Mouse (Mus musculus) spleen, adult 18-20 months (tissue): ENCODE data around the gene CK137956.

Experiments
- DNase-seq, 2 experiments: peaks; one replicate each; pipeline ENCODE4 v3.0.0; 2022; ENCODE audit warnings: mixed read lengths in 2 of 2

Gene CK137956

DNA sequence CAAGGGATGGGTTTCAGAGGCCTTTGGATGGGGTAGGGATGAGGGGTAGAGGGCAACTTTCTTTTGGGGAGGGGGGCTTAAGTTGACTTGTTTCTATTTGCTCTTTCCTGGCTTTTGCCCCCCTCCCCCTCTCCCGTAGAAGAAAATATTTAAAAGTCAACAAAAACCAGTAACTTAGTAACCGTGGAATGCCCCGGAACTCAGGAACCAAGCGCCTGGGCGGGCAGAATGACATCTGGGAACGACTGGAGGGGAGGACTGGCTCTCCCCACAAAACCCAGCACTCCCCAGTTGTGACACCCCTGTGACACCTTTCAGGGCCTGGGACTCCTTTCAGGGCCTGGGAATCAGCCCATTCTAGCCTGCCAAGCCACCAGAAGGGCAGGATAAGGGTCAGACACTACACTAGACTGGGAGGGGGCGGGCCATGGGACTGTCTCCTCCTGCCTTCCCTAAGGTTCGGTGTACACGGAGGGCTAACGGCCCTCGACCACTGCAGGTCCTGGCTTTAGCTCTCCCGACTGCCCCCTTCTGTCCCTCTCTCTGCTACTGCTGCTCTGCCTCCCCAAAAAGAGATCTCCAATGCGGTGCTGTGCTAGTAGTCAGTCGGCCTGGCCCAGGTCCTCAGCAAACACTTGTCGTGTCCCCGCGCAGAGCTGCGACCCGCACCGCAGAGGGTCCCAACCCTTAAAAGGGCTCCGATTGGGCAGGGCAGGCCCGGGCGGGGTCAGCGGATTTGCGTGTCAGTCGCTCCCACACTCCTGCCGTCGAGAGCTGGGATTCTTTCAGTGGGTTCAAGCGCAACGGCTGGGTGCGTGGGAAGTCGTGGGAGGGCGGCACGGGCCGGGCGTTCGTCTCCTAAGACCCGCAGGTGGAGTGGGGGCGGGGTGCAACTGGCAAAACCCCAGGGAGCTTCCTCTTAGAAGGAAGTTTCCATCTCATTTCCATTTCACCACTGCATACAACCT lies at the start of gene CK137956:
Gene CK137956, minus strand, starts transcription at position 51 of the 968 bp plus-strand sequence.
- DNase-seq = no peak

DNA sequence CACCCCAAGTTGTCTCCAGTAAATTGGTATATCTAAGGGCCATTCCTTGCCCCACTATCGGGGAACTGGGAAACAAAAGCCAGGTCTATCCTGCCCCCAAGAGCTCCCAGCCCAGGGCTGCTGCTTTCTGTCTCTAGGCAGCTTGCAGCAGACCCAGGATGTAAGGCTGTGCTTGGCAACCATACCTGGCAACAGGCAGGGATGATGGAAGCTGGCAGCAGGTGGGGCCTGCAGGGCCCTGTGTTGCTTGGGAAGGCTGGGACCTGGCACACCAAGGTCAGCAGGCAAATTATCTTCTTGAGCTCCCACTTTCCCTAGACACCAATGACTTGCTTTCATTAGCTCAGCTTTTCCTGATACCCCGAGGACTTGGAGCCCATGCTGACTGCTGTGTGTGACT lies 48.7 kb upstream of the CK137956 start:
- DNase-seq = no peak

DNA sequence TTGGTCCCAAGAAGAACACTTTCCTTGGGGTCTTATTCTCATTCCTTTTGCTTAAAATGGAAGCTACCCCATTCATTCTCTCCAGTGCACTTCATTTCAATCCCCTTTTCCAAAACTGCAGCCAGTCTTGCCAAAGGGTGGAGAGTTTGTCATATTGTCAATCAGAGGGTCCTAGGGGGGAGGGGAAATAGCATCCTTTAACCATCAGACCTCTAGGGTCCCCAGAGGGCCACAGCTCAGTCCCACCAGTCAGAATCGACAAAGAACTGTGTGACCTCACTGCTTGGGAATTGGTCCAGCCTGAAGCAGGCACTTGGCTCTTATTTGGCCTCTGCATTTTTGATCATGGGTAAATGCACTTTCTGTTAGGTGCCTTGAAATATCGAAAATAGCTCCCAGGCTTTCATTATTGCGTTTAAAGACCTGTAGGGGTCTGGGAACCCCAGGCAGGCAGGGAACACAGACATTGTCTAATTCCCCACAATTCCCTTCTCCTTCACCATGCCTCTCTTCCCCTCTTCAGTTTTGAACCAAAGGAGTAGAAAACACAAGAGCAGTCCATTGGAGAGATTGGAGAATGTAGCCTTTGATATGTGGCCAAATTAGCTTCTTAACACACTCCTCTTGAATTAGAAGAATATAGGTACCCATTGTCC lies 34.2 kb upstream of the CK137956 start:
- no peak for DNase-seq

DNA sequence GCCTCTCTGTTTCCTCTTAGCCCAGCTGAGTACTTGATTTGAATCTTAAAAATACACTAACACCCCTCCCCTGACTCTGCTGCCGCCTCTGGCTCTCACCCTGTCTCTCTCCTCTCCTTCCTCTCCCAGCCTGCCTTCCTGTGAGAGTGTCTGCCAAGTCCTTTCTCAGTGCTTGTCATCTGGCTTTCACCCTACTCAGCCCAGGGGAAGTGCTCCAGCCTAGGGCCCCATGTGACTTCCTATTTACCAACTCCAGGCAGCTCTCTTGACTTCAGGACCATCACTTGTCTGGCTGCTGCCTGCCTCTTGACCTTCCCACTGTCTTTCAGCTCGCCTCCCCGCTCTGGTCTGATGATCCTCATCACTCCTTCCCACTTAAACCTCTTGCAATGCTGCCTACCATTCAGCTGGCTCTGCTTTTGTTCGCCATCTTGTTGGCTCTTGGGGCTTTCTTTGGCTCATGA lies 31.9 kb upstream of the CK137956 start:
- DNase-seq = no peak

DNA sequence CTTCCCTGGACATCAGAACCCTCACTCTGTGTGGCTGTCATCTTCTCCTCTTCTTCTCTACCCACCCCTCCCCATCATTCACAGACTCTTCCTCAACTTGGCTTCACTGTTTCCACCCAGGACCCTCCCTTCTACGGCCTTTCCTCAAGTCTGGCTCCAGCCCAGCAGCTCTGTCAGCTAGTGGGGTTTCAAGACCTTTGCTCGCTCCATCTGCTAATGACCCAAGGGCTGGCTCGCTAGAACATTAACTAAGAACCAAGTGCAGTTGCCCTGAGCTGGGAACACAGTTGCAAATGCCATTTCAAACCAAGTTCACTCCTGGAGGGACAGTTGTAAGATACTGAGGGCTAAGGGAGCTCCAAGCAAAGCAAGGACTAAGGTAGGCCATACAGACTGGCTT lies 28.5 kb upstream of the CK137956 start:
- no peak for DNase-seq

DNA sequence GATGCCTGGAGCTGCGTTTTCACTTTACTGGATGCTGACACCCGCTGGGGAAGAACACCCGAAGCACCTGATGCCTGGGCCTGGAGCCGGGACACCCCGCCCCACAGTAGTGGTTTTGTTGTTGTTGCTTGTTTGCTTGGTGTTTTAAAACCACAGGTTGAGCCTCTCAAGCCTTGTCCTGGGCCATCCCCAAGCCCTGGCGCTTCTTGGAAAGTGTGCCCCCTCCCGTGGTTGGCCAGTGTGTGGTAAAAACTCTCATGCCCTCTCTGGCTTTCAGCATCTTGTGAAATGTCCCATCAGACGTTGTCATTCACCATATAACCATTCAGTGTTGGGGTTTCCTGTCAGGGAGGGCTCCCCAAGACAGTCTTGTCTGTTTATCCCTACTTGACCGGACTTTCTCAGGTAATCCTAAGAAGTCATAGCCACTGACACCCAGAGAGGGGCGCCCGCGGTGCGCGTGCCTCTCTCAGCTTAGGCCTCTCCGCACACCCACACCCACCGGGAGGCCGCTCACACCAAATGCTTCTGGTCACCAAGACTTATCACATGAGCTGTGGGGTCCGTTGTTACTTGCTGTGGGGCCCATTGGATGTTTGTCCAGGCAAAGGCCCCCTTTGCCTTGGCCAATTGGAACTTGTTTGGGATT lies 18.7 kb upstream of the CK137956 start:
- no peak for DNase-seq

DNA sequence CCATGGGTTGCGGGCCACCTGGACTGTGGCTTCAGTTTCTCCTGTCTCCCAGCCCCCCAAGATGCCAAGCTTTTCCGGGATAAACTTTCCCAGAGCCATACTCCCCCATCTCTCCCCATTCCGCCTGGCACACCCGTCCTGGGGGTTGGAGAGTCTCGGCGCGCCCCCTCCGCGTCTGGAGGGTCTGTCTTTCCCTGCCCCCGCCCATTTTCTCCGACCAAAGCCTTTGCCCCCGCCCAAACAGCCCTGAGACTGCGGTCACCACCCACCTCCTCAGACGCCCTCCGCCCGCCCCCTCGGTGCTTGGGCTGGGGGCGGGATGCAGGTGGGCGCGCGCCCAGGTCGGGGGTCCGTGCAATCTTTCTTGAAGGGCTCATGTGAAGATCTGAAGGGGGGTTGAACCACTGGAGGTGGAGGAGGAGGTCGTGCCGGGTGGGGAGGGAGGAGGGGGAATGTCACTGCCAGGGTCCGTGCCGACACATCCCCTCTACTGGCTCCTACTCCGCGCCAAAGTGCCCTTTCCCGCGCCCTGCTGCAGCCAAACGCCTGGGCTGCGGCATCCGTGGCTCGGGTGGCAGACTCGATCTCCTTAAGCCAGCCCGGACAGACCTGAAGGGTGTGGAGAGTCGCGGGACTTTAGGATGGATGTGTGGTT lies 17.9 kb upstream of the CK137956 start:
- DNase-seq = no peak

DNA sequence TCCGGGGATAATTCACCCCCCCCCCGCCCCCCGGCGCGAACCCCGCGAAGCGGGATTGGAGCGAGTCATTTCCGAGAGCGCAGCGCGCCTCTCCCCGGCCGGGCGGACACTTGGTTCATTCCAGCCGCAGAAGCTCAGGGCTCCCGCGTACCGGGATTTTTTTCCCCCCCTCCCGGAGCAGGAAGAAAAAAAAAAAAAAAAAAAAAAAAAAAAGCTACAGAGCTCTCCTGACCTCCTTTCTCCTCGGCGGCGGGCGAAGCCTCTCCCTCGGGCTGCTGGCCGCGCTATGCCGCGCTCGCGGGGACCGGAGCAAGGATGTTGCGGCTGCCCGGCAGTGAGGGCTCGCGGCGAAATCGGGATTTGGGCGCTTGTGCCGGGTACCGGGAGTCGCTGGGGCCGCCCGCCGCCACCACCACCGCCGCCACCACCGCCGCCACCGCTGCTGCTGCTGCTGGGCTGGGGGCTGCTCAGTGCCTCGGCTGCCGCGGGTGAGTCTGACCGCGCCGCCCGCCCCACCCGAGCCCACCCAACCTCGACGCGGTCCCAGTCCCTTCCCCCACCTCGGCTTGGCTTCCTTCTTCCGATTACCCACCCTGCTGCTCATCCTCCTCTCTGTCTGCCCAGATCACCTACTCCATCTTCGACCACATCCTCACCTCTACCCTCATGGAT lies 17.2 kb upstream of the CK137956 start, which contains the start of gene Csmd2:
Gene Csmd2, plus strand, starts transcription at position 74 of the 672 bp plus-strand sequence.
- DNase-seq = no peak

DNA sequence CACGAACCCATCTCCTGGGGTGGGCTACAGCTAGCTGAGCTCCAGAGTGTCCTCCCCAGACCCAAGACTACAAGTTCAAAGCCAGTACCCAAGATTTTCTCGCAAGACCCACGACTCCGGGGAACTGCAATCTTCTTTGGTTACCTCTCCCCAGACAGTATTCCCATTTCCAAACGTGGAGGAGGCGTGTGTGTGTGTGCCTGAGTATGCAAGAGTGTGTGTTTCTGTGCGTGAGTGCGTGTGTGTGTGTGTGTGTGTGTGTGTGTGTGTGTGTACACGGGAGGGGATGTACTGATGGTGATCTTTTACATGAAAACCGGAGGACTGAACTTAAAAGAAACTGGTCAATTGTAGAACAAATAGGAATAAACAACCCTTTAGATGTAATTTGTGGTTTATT lies 16.5 kb upstream of the CK137956 start:
- DNase-seq = no peak

DNA sequence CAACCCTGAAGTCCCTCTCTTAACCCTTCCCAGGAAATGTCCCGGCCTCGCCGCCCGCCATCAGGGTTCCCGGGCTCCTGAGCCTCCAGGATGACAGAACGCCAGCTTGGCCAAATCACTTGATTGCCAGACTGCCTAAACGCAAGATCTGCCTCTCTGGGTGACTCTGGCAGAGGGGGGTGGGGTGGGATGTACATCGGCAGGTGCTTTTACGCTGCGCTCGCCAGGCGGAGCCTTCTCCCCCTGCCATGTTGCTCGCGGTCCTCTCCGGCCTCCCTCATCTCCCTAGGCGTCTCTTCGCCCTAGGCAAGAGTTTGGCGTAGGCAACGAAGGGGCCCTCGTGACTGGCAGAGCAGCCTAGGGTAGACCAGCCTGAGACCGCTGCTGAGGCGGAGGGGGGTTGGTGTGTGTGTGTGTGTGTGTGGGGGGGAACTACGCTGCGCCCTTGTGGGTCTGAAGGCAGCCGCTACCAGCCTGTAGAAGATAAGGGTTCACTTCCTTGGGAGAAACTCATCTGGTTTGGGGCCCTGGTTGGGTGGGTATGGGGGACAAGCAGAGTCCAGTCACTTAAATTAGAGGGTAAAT lies 15.8 kb upstream of the CK137956 start:
- no peak for DNase-seq

DNA sequence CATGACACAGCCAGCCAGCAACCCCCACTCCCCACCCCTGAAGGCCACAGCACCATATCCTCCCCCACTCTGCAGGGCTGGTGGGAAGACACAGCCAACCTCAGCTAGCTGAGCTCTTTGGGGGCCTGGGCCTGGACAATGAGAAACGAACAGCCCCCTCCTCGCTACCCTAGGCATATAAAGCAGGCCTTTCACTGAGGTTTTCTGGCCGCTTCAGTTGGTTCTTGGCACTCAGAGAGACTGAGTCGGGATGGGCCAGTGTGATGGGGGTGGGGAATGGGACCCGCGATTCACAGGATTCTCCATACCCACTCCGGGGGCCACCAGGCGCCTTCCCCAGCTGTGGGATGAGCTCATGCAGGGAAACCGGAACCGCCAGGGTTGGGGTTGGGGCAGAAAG lies 15.1 kb upstream of the CK137956 start:
- DNase-seq = no peak

DNA sequence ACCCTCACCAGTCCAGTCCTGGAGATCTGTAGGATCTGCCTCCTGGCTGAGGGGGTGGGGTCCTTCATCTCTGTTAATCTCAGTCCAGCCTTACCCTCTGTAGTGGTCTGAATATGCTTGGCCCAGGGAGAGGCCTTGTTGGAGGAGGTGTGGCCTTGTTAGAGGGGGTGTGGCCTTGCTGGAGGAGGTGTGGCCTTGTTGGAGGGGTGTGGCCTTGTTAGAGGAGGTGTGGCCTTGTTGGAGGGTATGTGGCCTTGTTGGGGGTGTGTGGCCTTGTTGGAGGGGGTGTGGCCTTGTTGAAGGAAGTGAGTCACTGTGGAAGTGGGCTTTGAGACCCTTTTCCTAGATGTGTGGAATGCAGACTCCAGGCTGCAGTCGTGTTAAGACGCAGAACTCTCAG lies 13.7 kb upstream of the CK137956 start:
- no peak for DNase-seq

DNA sequence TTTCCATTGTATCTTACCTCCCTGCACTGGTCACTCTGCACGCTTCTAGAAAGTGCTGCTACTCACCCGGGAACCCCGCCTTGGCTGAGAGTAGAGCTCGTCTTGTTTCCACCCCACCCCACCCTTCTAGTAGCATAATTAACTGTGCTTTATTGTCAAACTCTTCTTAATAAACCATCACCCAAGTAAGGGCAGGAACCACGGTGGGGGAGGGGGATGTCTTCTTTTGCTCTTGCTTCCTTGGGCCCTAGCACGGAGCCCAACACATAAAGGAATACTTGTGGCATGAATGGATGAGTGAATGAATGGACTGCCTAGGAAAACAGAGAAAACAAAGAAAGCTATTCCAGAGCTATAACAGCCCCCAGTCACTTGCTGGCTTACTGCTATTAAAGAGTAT lies 10.4 kb upstream of the CK137956 start:
- DNase-seq = no peak

DNA sequence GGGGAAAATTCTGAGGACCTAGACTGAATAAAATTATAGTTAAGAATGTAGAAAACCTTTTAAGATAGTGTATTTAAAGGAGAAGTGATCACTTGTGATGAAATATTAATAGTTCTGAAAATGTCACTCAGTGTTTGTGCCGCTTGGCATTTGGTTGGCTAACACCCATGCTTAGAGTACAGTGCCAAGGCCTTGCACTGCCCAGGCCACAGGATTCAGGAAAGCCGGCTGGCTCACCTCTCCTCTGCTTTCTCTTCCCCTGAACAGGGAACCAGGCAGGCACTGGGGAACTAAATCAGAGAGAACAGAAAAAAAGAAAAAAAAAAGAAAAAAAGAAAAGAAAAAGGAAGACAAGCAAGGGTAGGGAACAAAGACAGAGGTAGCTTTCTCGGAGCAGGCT lies 2.2 kb upstream of the CK137956 start:
- DNase-seq = no peak

DNA sequence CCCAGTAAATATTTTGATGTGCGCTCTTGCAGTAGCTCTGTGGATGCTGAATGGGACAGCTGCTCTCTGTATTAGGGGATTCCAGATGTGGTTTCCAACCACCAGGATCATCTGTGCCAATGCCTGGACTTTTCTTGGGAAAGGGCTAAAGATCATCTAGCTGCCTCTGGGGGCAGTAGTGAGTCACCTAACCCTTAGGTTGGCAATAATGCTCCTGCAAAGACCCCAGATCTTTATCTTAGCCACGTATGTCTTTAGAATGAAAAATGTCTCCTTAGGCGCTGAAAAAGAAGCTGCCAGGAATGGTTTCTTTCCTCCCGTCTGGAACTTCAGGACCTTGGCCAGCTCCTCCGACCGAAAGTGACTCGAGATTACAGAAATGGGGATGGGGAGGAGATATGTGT lies 731 bp downstream of the CK137956 start:
- DNase-seq = no peak

DNA sequence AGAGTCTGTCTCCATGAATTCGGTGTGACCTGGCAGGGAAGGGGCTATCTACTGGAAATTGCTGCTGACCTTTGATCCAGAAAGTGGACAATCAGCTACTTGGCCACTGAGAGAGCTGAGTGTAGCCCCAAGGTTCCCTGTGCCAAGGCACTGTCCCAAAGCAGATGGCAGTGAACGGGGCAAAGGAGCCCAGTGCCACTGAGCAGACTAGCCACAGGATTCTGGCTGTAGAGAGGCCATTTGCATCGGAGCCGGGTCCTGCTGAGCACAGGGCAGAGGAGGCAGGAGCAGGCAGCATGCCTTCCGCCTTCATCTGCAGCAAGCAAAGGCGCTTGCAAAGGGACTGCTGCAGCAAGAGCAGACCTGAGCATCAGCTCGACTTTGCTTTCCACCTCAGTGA lies 1.6 kb downstream of the CK137956 start:
- no peak for DNase-seq

DNA sequence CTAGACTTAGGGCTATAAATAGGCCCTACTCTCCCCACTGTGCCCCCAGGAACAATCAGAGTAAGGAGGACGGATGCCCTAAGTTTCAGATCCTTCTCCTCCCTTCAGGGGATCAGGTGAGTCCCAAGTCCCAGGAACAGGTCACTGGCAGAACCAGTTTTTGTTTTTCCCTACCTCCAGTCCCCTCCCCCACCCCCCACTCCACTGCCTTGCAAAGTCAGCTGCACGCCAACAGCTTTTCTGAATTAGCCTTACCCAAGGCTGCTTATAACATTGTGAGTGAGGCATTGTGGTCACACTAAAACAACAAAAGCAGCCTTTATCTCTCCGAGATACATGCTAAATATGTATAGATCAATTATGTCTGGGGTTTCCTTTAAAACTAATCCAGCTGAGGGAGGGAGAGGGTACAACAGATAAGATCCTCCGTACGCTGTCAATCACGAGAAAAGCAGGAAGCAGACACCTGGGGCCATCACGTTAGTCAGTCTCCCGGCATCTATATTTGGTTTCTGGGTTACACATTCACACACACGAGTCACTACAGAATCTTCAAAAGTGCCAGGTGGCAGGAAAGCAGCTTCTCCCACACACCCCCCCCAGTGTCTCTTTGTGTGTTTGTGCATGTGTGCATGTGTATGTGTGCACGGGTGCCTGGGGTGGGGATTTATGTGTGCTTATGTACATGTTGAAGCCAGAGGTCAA lies 17.6 kb downstream of the CK137956 start:
- no peak for DNase-seq

DNA sequence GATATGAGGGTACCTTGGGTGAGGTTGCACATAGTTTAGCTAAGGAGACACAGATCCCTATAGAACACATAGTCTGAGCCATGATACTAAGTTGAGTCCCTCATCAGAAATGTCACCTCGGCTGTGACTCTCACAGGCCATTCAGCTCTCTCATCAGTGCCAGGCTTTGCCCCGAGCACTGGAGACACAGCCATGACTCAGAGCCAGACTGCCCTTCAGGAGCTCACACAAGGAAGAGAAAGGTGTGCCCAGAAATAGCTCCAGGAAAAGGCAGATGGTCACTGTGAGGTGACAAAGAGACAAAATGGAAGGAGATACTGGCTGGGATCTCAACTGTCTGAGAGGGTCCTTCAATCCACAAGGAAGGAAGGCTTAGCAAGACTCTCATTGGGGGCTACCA lies 23.1 kb downstream of the CK137956 start:
- no peak for DNase-seq

DNA sequence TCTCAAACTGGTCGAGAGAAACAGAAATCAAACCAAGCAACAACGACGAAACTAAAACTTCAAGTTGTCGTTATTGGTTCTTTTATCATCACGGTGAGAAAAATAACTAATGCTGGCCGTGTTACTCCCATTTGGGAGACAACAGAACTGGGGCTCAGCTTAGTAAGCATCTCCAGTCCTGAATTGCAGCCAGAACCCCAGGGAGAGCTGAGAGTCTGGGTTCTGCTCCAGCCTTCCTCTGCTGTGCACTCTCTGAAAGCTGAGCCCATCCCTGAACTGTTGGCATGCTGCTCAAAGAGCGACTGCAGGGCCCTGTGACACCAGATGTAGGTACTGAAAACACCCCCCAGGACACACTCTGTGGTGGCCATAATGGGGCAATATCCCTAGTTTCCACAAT lies 33.3 kb downstream of the CK137956 start:
- DNase-seq = no peak

DNA sequence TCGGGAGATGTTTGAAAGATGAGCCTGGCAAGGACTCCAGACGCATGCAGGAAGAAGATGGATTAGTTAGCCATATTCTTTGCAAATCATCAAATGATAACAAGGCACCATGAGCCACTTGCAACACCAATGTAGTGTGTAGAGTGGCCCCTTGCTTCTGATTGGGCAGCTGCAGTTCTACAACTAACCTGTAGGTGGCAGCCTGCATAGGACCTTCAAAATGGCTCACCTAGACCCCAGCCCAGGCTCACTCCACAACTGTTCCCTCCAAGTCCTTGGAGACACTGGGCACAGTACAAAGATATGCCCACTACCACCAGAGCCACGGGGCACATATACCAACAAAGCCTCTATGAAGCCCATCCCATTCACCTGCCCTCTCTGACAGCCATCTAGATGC lies 35.4 kb downstream of the CK137956 start:
- DNase-seq = no peak

DNA sequence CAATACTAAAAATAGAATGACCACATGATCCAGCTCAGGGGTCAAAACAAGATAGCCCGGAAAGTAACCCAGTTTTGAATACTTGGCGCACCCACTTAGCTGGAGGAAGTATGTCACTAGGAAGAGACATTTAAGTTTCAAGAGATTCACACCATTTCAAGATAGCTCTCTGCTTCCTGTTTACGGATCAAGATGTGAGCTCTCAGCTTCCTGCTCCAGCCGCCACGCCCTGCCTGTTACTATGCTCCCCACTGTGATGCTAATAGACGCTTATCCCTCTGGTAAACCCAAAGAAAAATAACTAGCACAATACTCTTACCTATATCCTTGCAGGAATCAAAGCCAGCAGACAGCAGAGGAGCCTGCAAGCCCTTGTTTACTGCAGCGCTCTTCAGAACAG lies 57.2 kb downstream of the CK137956 start:
- no peak for DNase-seq
